Mouse (Mus musculus) brain, embryonic 14.5 days (tissue): ENCODE measurements around the gene Cycs. TPM values are rescaled to one million over a fixed set of nuclear protein-coding genes. Genes with fewer than 3 reads are reported as not detected.
A peak's percentile ranks its signal among the peaks of the same experiment; 100 is the strongest.
"Not testable (repeated sequence)": the region's sequence is repeated elsewhere in the genome, so short reads cannot be mapped to it uniquely, and the experiment has no call there.

Experiments used
- DNase-seq: peaks from one replicate; pipeline ENCODE4 v3.0.0-alpha.2; 2011; ENCODE audit warnings: low read depth
- CTCF ChIP-seq: fragments of 200-500 bp; IDR thresholded peaks from 2 replicates; pipeline ENCODE4 v1.5.1; 2012; ENCODE audit warnings: inconsistent platforms, mild to moderate bottlenecking, moderate library complexity, borderline replicate concordance; ENCODE audit not compliant: insufficient read depth, insufficient read length; ENCODE audit errors: extremely low read depth
- POLR2A ChIP-seq: fragments of 200-500 bp; IDR thresholded peaks from 2 replicates; pipeline ENCODE4 v1.6.1; 2012; ENCODE audit warnings: mild to moderate bottlenecking, inconsistent platforms, borderline replicate concordance; ENCODE audit not compliant: poor library complexity, insufficient read depth, insufficient read length, severe bottlenecking; ENCODE audit errors: extremely low read depth
- polyA plus RNA-seq: library from polyadenylated mRNA; depleted of rRNA; stranded (reverse); fragments of >200 nt; gene quantifications from 2 replicates; pipeline ENCODE4 v1.2.3, GENCODE M21; 2012

Gene Cycs
- polyA plus RNA-seq, 1 experiment, result 41.3 TPM

- DNase-seq, result no peak
- TF ChIP-seq POLR2A (no peak), CTCF (no peak)
Observed at GRCm38 (mm10) chr6:50571661-50572060, 5.3 kb upstream of the Cycs start.

- no peak for DNase-seq
Observed at GRCm38 (mm10) chr6:50566997-50567255, 588 bp upstream of the Cycs start.

GRCm38 (mm10) chr6:50563651-50564050, 2.7 kb downstream of the Cycs start:
- no peak for TF ChIP-seq POLR2A
- TF ChIP-seq CTCF, result no peak
- no peak for DNase-seq

More at GRCm38 (mm10) chr6:50566997-50567255, 588 bp upstream of the Cycs start:
- TF ChIP-seq POLR2A, result no peak
- no peak for TF ChIP-seq CTCF

GRCm38 (mm10) chr6:50562421-50562820, 3.9 kb downstream of the Cycs start:
- no peak for DNase-seq
- no peak for TF ChIP-seq POLR2A
- TF ChIP-seq CTCF, result no peak

GRCm38 (mm10) chr6:50560776-50561175, 5.6 kb downstream of the Cycs start:
- no peak for TF ChIP-seq POLR2A
- no peak for TF ChIP-seq CTCF

GRCm38 (mm10) chr6:50558877-50559276, 7.5 kb downstream of the Cycs start:
- no peak for DNase-seq
- TF ChIP-seq POLR2A (no peak), CTCF (no peak)

More at GRCm38 (mm10) chr6:50560776-50561175, 5.6 kb downstream of the Cycs start:
- DNase-seq, result no peak

GRCm38 (mm10) chr6:50557566-50557965, 8.8 kb downstream of the Cycs start:
- DNase-seq, result no peak
- TF ChIP-seq CTCF, result no peak
- no peak for TF ChIP-seq POLR2A

- DNase-seq, result not testable (repeated sequence)
Observed at GRCm38 (mm10) chr6:50554223-50554622, 12.1 kb downstream of the Cycs start.

GRCm38 (mm10) chr6:50552881-50553518, 13.3 kb downstream of the Cycs start:
- TF ChIP-seq CTCF, result no peak
- no peak for TF ChIP-seq POLR2A
- DNase-seq, result no peak

GRCm38 (mm10) chr6:50549791-50550190, 16.5 kb downstream of the Cycs start:
- TF ChIP-seq CTCF (no peak), POLR2A (no peak)
- DNase-seq, result no peak

GRCm38 (mm10) chr6:50549051-50549450, 17.3 kb downstream of the Cycs start:
- TF ChIP-seq POLR2A, result no peak
- no peak for TF ChIP-seq CTCF
- no peak for DNase-seq

GRCm38 (mm10) chr6:50545412-50546043, 20.8 kb downstream of the Cycs start:
- peak; percentile 80; the same call in 1 of the 2 replicates for TF ChIP-seq CTCF
- no peak for TF ChIP-seq POLR2A
- peak; percentile 80 for DNase-seq
